Mouse (Mus musculus) cerebellum, adult 9-10 months (tissue): ENCODE measurements around the gene Tmc4.

Experiments
- DNase-seq: peaks from one replicate; pipeline ENCODE4 v3.0.0; 2022

Gene Tmc4

DNA sequence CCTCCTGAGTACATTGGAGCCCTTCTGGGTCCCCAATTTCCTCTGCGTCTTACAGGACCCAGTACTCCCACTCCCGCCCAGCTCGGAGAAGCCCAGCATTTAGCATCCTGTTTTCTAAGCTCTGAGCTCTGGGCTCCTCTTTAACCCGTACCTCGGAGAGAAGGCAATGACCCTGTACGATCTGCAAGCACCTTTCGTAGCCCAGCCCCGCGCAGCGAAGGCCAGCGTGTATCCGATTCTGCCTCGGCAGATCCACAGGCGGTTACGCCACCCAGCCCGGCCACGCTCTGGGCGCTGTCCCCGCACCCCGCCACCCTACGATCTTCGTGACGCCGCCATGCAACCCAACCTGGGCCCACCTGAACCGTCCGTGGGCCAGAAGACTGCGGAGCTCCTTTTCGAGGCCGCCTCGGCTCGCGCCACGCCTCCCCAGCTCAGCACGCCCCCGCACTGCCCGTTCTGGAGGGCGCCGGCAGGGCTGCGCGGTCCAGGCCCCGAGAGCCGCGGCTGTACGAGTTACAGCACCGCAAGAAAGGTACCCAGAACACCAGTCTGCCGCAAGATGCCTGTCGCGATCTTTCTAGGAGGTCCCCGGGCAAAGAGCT lies 15.1 kb upstream of the Tmc4 start, which contains the start of gene Tsen34:
Gene Tsen34, plus strand, starts transcription at position 482 of the 605 bp plus-strand sequence.
- DNase-seq: no peak

DNA sequence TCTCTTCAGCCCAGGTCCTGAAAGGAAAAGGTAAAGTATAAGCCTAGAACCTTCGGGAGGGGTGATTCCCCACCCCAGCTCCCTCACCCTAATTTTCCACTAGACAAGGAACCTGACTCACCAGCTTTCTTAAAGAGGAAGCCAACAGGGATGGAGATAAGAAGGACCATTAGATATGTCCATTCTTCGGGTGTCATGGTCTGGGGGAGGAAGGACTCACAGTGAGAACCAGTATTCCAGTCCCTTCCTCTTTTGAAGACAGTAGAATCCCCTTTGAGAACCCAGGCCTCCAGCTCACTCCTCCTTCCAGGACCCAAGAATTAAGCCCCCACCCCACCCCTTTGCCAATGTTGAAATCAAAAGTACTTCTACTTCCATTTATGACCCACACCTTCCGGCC lies 14.6 kb upstream of the Tmc4 start:
- DNase-seq: no peak

DNA sequence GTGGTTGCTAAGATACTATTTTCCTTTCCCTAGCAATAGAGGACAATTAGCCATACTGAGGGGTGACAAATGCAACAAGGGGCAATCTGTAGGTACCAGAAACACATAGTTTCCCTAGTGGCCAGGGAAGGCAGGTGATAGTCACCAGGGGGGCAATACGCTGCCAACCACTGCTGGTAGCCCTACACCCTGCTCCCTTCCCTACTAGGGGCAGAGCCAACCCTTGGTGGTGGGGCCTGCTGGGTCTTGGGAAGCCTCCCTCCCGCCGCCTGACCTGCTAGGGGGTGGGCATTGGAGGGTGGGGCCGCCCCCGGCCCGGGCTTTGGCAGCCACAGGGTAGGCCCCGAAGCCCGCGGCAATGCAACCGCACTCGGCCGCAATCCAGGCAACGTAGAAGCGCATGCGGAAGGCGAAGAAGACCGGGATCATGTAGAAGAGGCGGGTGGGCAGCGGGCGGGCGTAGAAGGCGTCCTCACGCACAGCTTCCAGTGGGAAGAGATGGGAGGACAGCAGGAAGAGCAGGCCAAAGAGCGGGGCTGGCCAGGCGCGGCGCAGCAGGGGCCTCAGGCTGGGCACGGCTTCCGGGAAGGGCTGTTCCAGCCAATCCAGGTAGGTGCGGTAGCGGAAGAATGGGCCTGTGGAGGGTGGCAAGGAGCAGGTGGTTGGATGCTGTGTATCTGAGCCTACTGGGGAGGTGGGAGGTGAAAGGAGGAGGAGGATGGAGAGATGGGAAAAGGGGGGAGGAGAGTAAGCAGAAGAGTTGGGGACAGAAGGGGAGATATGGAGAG lies 8.2 kb upstream of the Tmc4 start:
- DNase-seq: peak; percentile 71

DNA sequence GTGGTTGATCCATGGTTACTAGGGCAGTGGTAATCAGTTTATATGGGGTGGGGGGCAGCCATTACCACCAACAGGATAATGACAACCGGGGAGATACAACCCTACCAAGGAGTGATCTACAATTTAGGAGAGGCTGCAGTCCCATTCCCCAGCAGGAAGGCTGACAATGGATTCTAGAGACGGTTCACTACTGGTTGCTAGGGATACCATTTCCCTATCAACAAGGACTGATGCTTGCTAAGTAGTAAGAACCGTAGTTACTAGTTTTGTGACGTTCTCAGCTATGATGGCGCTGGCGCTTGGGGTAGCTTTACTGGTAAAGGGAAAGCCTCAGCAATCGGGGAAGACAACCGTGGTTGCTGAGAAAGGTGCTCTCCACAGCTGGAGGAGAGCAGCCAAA lies 7.3 kb upstream of the Tmc4 start:
- peak; percentile 27 for DNase-seq

DNA sequence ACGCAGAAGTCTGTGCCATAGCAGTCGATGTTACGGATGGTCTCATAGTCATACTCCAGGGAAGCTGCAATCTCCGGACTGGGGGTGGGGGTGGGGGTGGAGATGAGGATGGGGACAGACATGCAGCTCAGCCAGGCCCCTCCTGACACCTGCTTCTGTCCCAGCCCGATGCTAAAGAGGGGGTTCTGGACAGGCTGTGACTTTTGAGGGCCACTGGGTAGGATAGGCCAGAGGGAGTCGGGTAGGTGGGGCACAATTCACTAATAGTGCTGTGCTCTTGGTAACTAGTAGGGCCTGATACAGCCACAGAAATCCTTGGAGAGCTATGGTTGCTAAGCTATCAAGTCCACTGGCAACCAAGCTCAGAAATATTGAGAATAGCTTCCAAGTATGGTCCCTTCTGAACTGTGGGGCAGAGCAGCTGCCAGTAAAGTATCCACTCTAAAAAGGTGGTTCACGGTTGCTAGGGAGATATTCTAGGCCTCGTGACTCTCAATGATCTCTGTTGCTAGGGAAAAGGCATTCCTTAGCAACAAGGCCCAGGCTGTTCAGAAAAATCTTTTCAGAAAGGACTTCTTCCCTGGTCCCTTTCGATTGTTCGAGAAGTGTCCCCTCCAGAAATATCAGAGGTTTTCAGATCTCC lies 6.7 kb upstream of the Tmc4 start:
- DNase-seq: no peak

DNA sequence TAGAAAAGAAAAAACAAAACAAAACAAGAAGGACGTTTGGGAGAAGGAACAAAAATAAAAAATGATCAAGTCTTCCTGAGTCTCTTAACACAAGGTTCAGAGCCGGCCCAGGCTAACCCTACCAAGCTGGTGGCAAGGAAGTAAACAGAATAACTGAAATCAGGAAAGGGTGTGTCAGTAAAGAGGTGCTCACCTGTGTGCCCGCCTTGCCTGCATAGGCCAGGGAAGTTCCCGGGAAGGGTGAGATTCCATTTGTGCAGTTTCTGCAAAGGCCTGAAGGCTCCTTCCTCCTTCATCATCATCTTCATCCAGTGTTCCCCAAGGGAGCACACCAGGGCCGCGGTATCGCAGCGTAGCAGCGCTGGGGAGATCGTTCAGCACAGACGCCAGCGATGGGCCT lies 982 bp downstream of the Tmc4 start:
- no peak for DNase-seq

DNA sequence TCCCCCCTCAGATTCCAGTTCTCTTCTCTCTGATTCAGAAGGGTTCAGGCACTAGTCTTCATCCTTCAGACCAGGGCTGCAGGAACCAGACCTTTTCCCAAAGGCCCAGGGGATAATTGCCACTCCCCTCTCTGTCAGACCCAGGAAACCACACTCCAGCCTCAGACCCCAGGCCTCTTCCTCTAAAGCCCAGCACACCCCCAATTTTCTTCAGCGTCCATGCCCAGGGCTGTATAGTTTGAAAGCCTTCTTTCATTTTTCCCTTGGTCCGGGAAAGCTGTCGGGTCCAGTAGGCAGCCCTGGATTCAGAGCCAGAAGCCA lies 2.2 kb downstream of the Tmc4 start:
- no peak for DNase-seq

DNA sequence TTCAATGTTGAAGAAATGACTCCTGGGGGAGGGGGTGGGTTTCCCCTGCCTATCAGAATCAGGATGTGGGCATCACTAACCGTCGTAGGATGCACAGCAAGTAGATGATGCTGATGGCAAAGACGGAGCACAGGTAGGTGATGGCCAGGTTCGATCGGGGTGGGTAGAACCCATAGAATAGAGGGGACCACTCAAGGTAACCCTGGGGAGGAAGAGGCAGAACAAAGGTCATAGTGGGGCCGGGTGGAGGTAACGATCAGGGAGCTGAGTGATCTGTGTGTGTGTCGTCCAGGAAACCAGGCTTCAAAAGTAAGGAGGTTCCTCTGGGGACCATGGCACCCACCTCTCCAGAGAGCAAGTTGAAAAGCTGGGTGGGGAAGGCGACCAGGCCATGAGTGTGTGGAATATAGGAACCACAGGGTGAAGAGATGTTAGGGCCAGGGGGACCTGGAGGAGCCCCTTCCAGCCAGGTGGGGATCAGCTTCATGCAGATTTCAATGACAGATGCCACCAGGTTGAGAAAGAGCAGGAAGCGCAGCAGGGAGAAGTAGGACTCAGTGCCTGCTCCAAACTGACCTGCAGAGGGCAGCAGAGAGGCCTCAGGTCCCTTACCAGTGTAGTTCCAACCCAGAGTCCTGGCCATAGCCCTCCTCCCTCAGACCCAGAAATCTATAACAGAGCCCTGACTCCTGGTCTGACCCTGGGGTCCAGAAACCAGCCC lies 2.7 kb downstream of the Tmc4 start:
- DNase-seq: peak; percentile 85

DNA sequence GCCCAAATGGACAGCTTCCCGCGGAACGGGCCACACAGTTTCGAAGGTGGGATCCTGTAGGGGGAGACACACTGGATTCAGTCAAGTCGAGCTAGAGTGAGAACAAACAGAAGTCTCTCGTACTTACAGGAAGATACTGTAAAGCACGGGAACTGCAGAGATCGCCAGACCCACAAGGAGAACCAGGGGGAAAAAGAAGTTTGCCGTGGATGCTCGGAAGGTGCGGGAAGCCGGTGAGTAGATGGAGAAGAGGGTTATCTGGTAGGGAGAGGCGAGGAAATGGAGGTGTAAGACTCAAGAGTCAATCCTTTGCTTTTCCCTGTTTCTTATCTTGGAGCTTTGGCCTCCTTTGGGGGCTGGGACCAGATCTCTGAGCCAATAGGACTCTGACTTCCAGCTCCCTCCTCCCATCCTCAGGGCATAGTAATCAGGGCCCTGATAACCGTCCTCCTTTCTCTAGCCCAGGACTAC lies 10.4 kb downstream of the Tmc4 start:
- no peak for DNase-seq

DNA sequence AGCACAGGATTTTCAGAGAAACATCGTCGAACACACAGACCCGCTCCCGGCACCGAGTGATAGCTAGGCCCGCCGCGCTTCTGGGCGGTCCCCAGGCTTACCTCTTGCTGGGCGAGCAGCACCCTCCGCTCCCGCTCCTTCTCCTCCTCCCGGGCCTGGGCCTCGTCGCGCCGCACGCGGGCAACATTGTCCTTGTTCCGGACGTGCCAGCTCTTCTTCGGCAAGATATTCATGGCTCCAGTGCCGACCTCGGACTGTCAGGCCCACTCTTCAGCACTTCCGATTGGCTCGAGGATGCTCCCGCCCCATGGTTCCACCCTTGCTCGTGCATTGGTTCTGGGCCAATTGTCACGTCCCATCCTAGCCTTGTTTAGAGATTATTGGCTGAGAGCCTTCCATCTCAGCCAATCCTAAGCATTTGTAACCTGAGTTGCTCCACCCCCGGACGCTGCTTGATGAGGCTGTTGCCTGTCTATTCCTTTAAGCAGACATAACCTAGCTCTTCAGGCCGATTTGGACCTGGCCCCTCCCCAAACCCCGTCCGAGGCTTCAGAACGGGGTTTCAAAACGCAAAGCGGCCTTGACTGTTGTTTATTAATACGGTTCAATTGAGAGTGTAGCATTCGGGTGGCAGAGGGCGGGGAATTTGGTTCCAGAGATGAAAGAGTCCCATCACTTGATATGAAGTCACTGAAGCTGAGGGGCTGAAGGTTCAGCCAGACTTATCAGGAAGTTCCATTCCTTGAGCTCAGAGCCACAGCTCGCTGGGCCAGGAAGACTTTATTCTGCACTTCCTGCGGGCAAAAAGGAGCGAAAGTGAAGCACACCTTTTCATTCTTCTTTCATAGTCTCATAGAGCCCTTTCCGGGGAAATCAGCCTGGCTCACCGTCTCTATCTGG lies 11.9 kb downstream of the Tmc4 start, which contains the start of gene Leng1:
Gene Leng1, minus strand, starts transcription at position 626 of the 900 bp plus-strand sequence.
- DNase-seq: peak; percentile 98

DNA sequence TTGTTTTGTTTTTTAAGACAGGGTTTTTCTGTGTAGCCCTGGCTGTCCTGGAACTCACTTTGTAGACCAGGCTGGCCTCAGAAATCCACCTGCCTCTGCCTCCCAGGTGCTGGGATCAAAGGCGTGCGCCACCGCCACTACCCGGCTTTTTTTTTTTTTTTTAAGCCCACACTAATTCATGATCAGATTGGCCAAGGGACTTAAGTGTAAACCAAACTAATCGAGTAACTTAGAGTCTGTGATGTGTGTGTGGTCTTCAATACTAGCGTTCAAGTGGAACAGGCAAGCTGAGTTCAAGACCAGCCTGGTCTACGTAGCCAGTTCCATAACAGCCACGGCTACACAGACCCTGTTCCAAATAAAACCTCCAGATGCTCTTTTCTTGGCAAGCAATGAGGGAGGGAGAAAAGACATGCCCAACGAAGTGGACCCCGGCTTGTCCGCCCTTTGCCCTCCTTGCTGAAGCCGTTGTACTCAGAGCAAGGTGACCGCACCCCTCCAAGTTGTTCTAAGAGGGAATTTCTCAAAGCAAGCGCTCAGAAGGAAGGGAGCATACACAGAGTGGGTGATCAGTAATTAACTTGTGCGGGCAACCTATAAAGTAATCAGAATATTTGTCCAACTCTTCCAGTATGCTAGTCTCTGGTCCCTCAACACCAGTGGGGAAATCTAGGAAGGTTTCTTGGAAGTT lies 12.7 kb downstream of the Tmc4 start:
- peak; percentile 52 for DNase-seq

DNA sequence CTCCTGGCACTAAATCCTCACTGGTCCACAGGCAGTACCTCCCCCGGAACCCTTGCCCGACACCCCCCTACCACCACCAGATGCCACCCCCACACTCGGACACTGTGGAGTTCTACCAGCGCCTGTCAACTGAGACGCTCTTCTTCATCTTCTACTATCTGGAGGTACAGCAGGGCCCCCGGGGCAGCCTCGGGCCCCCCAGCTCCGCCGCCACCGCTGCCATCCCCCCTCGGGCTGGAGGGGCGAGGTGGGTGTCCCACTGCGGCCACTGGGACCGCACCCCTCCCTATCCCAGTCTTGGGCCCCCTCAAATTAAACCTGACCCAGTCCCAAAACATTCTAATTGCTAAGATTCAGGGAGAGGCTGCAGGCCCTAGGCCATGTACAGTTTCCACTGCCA lies 18.8 kb downstream of the Tmc4 start:
- no peak for DNase-seq

DNA sequence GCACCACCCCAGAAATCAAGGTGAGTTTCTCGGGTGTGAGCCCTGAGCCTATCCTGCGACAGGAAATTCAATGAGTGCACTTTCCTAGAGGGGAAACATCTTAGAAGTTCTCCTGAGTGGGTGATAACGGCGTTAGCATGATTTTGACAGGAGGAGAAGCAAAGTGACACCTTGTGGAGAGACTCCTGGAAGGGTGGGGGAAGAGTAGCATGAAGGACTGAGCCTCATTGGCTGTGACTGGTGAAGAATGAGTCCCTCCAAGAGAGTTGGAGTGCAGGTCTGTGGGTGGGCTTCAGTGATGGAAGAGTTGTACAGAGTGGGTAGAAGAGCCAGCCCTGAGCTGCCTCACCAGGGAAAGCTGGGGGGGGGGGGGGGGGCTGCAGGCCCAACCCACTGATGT lies 20.4 kb downstream of the Tmc4 start:
- DNase-seq: no peak

DNA sequence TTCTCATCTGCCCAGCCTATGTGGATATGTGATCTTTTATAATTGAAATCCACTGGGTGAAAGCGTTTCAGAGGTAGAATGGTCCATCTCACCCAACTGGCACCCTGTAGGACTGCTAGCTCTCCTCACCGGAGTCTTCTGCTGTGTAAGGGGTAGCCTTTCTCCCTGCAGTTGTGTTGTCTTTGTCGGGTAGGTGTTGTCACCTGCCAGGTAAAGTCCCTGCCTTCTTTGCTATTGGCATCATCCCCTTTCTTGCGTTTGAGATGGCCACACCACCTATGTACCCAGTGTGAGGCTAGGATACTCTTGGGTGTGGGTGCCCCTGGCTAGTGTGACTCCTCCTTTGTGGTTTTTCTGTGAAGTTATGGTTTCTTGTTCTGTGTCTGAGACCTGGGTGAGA lies 30.7 kb downstream of the Tmc4 start:
- DNase-seq: no peak

DNA sequence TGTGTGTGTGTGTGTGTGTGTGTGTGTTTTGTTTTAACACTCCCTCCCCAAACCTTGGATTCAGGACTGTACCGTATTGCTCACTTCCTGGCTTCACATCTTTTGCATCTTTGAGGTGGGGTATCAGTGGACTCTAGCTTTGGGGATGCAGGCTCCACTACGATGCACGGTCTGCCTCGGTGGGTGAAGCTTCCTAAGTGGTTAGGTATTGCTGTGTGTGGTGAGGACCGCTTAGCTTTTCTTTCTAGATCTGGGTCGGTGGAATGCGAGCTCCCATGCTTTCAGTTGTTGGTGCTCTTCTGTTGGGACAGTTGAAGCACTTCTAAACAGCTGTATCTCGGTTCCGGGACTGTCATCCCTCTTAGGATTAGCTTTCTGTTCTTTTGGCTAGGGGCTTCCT lies 31.2 kb downstream of the Tmc4 start:
- no peak for DNase-seq

DNA sequence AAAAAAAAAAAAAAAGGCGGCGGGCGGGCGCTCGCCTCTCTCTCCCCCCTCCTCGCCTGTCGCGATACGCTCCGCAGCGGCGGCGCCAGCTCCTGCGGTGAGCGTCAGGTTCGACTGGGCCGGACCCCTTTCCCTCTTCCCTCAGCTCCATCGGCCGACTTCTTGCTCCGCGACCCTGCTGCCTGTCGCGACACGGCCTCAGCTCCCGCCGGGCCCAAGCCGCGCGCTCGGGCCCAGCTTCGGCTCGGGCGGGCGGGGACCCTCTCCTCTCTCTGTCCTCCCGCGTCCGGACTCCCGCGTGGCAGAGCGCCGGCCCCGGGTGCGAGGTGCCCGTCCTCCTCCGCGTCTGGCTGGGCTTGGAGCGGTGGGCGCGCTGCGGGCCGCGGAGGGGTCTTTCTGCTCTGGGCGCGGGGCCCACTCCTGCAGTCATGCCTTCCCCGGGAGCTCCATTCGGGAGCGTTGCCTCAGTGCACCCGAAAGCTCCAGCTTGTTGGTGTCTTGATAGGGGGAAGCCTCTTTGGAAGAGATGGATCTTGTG lies 31.8 kb downstream of the Tmc4 start:
- peak; percentile 69 for DNase-seq

DNA sequence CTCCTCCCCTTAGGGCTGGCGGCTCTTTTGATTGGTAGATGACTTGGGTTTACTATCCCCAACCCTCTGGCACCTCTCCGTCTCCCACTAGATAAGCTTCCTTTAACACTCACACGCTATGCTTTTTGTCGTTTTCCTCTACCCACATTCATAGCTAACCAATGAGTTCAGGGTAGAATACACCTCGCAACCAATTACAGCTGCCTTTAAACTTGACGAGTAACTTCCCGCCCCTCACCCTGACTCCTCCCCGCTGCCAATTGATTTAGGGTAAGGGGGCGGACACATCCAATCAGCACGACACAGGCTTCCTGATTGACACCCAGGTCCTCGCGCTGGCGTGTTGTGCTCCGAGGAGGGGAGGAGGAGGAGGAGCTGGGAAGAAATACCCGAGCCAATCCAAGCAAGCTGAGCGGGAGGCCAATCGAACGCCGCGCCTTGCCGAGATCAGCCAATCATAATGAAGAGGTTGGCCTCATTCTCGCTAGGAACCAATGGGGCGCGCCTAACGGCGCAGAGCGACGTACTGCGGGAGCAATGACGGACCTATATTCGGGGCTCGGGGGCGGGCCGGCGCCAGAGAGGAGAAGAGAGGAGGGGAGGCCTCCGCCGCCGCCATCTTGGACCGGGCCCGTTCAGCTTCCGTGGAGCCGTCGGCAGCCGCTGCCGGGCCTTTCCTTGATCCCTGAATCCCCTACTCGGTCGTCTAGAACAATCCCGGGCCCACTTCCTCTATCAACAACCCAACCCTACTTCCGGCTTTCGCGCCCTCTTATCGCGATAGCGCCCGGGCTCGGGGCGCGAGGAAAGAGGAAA lies 32.5 kb downstream of the Tmc4 start, which contains the start of gene Cnot3:
Gene Cnot3, plus strand, starts transcription at position 597 of the 816 bp plus-strand sequence.
- peak; percentile 100 for DNase-seq

DNA sequence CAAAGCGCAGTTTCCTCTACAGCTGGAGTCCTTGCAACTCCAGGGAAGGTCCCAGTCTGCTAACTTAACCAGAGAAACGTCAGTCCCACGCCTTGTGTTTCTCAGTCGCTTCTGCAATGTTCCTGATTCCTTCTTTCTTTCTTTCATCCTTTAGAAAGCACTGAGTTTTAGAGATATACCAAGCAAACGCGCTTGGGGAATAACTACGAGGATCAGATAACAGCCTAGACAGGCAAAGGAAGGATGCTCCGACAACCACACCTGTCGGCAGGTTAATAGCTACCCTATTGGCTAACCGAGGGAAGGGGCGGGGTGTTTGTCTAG lies 33.0 kb downstream of the Tmc4 start:
- no peak for DNase-seq

DNA sequence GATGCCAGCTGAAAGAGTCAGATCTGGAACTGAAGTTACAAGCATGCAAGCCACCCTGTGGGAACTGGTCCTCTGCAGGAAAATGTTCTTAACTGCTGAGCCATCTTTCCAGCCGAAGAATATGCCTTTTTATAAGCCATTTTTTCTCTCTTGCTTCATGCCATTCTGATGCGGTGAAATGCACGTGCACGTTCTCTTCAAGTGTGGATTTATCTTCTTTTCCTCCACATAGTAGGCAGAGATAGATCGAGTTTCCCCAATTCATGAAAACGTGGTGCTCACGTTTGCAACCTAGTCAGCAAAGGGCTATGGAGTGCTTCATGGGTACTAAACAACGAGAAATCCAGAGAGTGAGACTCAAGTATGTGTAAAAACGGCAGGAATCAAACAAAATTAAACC lies 33.5 kb downstream of the Tmc4 start:
- DNase-seq: peak; percentile 58

DNA sequence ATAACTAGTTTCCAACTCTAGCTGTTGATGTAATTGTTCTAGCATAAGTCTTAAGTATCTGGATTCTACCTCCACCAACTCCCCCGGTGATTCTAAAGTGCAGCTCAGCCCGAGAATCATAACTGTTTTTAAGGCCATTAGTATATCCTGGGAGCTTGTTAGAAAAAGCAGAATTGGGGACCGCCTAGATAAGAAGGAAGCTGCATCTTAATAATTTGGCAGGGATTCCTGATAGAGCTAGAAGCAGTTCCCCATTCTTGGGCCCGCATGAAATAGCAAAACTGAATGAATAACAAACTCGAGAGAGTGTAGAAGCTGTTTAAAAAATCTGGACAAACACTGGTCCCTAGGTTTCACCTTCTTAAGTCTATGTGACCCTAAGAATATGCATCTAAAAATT lies 33.9 kb downstream of the Tmc4 start:
- no peak for DNase-seq

DNA sequence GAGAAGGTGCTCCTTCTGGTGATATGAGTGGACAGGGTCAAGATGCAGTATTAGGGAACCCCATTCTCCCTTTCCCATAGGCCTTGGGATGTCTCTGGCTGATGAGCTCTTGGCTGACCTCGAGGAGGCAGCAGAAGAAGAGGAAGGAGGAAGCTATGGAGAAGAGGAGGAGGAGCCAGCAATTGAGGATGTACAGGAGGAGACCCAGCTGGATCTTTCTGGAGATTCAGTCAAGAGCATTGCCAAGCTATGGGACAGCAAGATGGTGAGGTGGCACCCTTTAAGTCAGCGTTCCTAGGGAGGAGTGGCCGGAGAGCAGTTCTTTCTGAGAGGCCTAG lies 46.9 kb downstream of the Tmc4 start:
- peak; percentile 58 for DNase-seq
